Mouse (Mus musculus): ENCODE data around the gene Asphd1.

The Asphd1 gene

GRCm38 (mm10) chr7:126949403-126949792, at the start of gene Asphd1:
Gene Asphd1, minus strand, starts transcription at chr7:126949582.
- DNase-seq: no peak

GRCm38 (mm10) chr7:126996449-126996848, 47.1 kb upstream of the Asphd1 start:
- no peak for DNase-seq

GRCm38 (mm10) chr7:126988816-126989215, 39.4 kb upstream of the Asphd1 start:
- no peak for DNase-seq

- peak; percentile 81 to 87 for DNase-seq
These were observed 36.9 kb upstream of the Asphd1 start for GRCm38 (mm10) chr7:126986319-126986718.

GRCm38 (mm10) chr7:126984667-126985444, 35.5 kb upstream of the Asphd1 start:
- no peak for DNase-seq

- DNase-seq: no peak
These were observed 33.7 kb upstream of the Asphd1 start for GRCm38 (mm10) chr7:126983113-126983512.

- DNase-seq: no peak
These were observed 32.7 kb upstream of the Asphd1 start for GRCm38 (mm10) chr7:126982054-126982453.

- DNase-seq: no peak
These were observed 32.2 kb upstream of the Asphd1 start for GRCm38 (mm10) chr7:126981601-126982000.

- no peak for DNase-seq
These were observed 29.5 kb upstream of the Asphd1 start for GRCm38 (mm10) chr7:126978841-126979240.

GRCm38 (mm10) chr7:126976878-126977459, 27.6 kb upstream of the Asphd1 start:
- peak in 1 of 2 experiments; percentile 37 for DNase-seq

GRCm38 (mm10) chr7:126975950-126976866, 26.8 kb upstream of the Asphd1 start, which contains the start of gene Cdiptos:
Gene Cdiptos, minus strand, starts transcription at chr7:126976098.
- peak; percentile 97 to 98 for DNase-seq

GRCm38 (mm10) chr7:126975893-126975949, 26.3 kb upstream of the Asphd1 start, which contains the start of gene Cdipt:
Gene Cdipt, plus strand, starts transcription at chr7:126975914.
- no peak for DNase-seq

GRCm38 (mm10) chr7:126975493-126975892, 26.1 kb upstream of the Asphd1 start:
- DNase-seq: no peak

- DNase-seq: no peak
These were observed 18.0 kb upstream of the Asphd1 start for GRCm38 (mm10) chr7:126967361-126967760.

GRCm38 (mm10) chr7:126965568-126965967, 16.2 kb upstream of the Asphd1 start:
- DNase-seq: peak; percentile 77 to 79

GRCm38 (mm10) chr7:126963548-126964286, 14.3 kb upstream of the Asphd1 start:
- peak in 1 of 2 experiments; percentile 50 for DNase-seq

- DNase-seq: no peak
These were observed 12.6 kb upstream of the Asphd1 start for GRCm38 (mm10) chr7:126961965-126962364.

- no peak for DNase-seq
These were observed 11.7 kb upstream of the Asphd1 start for GRCm38 (mm10) chr7:126961095-126961494.

- DNase-seq: no peak
These were observed 10.4 kb upstream of the Asphd1 start for GRCm38 (mm10) chr7:126959780-126960179.

GRCm38 (mm10) chr7:126955125-126955524, 5.7 kb upstream of the Asphd1 start:
- DNase-seq: no peak

- DNase-seq: no peak
These were observed 3.3 kb upstream of the Asphd1 start for GRCm38 (mm10) chr7:126952646-126953045.

GRCm38 (mm10) chr7:126951741-126952140, 2.4 kb upstream of the Asphd1 start:
- peak in 1 of 2 experiments; percentile 38 for DNase-seq
